Mouse (Mus musculus) stomach, postnatal 0 days (tissue): Measurements from ENCODE around the gene Mthfd1. TPM values are rescaled to one million over a fixed set of nuclear protein-coding genes. Genes with fewer than 3 reads are reported as not detected.
A peak's percentile ranks its signal among the peaks of the same experiment; 100 is the strongest.

Experiments
- ATAC-seq: fragments of 200-750 bp; cut with Nextera tagmentation; 2 replicates; pipeline ENCODE4 v1.8.0; 2017; ENCODE audit not compliant: low FRiP score, low TSS enrichment
- DNase-seq: peaks from one replicate; pipeline ENCODE4 v3.0.0-alpha.2; 2016; ENCODE audit warnings: low spot score
- H3K27ac ChIP-seq: fragments of 300-500 bp; sonication (generic); replicated peaks from 2 replicates; pipeline ENCODE4 v1.5.1; 2014; ENCODE audit warnings: mild to moderate bottlenecking, control low read depth
- H3K27me3 ChIP-seq: fragments of 300-500 bp; sonication (generic); 2 replicates; pipeline ENCODE4 v1.6.1; 2014; ENCODE audit warnings: low read length; ENCODE audit not compliant: control insufficient read depth, insufficient read depth
- H3K36me3 ChIP-seq: fragments of 300-500 bp; sonication (generic); 2 replicates; pipeline ENCODE4 v1.6.1; 2014; ENCODE audit warnings: low read length, mixed read lengths; ENCODE audit not compliant: control insufficient read depth, insufficient read depth
- H3K4me1 ChIP-seq: fragments of 300-500 bp; sonication (generic); replicated peaks from 2 replicates; pipeline ENCODE4 v1.6.1; 2014; ENCODE audit warnings: antibody characterized with exemption; ENCODE audit not compliant: control insufficient read depth, insufficient read depth
- H3K4me2 ChIP-seq: fragments of 300-500 bp; sonication (generic); replicated peaks from 2 replicates; pipeline ENCODE4 v1.6.1; 2014; ENCODE audit warnings: low read depth, mild to moderate bottlenecking, control low read depth, moderate library complexity
- H3K4me3 ChIP-seq: fragments of 300-500 bp; sonication (generic); 2 replicates; pipeline ENCODE4 v1.5.1; 2014; ENCODE audit warnings: low read depth, low read length, control low read depth
- H3K9ac ChIP-seq: fragments of 300-500 bp; sonication (generic); 2 replicates; pipeline ENCODE4 v1.6.1; 2014; ENCODE audit warnings: mild to moderate bottlenecking, low read length, control low read depth, mixed read lengths
- H3K9me3 ChIP-seq: fragments of 300-500 bp; sonication (generic); 2 replicates; pipeline ENCODE4 v1.6.1; 2016; ENCODE audit warnings: low read length; ENCODE audit not compliant: control insufficient read depth
- CTCF ChIP-seq: IDR thresholded peaks from 2 replicates; pipeline ENCODE4 v1.5.1; 2016; ENCODE audit warnings: antibody characterized with exemption, low read depth, mild to moderate bottlenecking, moderate library complexity
- EP300 ChIP-seq: optimal IDR thresholded peaks from 2 replicates; pipeline ENCODE3; 2016; ENCODE audit warnings: antibody characterized with exemption
- WGBS: fragments of 180-500 bp; shearing (Covaris S2); extraction: QIAGEN DNeasy Blood & Tissue Kit; methylation state at CpG from one replicate; pipeline ENCODE4 v1.1.7; 2014; 5-methylcytosine and 5-hydroxymethylcytosine counted together
- polyA plus RNA-seq: library from polyadenylated mRNA; unstranded; fragments of >200 nt; fragmentation: Nextera tagmentation; extraction: Ambion mirVana; gene quantifications from 2 replicates; pipeline ENCODE4 v1.2.1, GENCODE M21; 2015

Mthfd1 gene
- polyA plus RNA-seq, 1 experiment from 2014 or later, result 28.9 TPM

GRCm38 (mm10) chr12:76265001-76265400 lies 9.9 kb downstream of the Mthfd1 start:
- no peak for ATAC-seq
- Histone ChIP-seq H3K9me3 (no peaks in the 10 kb centered on the region), H3K9ac (no peak overlapping the region), H3K4me1 (no peaks in the 10 kb centered on the region), H3K4me3 (no peak overlapping the region), H3K27me3 (no peaks in the 10 kb centered on the region), H3K4me2 (no peak overlapping the region), H3K27ac (no peak overlapping the region), H3K36me3 (no peaks in the 10 kb centered on the region)
- TF ChIP-seq EP300, result no peak
- no peak for TF ChIP-seq CTCF
- 80% methylated on average over 6 of the region's 6 CpGs for WGBS
- DNase-seq, result no peak

- no peak overlapping the region for H3K9ac ChIP-seq
- WGBS, result 60% methylated on average over 9 of the region's 9 CpGs
- ATAC-seq (peak; percentile 41), DNase-seq (no peak)
- H3K27ac ChIP-seq, result no peak overlapping the region
- H3K4me1 ChIP-seq, result no peaks in the 10 kb centered on the region
- H3K27me3 ChIP-seq, result no peaks in the 10 kb centered on the region
- H3K4me2 ChIP-seq, result no peak overlapping the region
- no peak overlapping the region for H3K4me3 ChIP-seq
- no peaks in the 10 kb centered on the region for H3K36me3 ChIP-seq
- H3K9me3 ChIP-seq, result no peaks in the 10 kb centered on the region
- TF ChIP-seq CTCF (peak; percentile 90), EP300 (no peak)
These were observed 11.8 kb downstream of the Mthfd1 start for GRCm38 (mm10) chr12:76266875-76267274.

- Histone ChIP-seq H3K27ac (no peak overlapping the region), H3K4me2 (no peak overlapping the region), H3K36me3 (no peaks in the 10 kb centered on the region), H3K9me3 (no peaks in the 10 kb centered on the region), H3K4me1 (no peaks in the 10 kb centered on the region), H3K4me3 (no peak overlapping the region), H3K27me3 (no peaks in the 10 kb centered on the region), H3K9ac (no peak overlapping the region)
- ATAC-seq (no peak), DNase-seq (no peak)
- 79% methylated on average over 10 of the region's 10 CpGs for WGBS
- TF ChIP-seq EP300 (no peak), CTCF (no peak)
These were observed 13.6 kb downstream of the Mthfd1 start for GRCm38 (mm10) chr12:76268686-76269085.

- no peaks in the 10 kb centered on the region for H3K9me3 ChIP-seq
- DNase-seq (no peak), ATAC-seq (no peak)
- TF ChIP-seq CTCF (no peak), EP300 (no peak)
- 74% methylated on average over 7 of the region's 7 CpGs for WGBS
- H3K27ac ChIP-seq, result no peak overlapping the region
- no peak overlapping the region for H3K4me3 ChIP-seq
- no peaks in the 10 kb centered on the region for H3K36me3 ChIP-seq
- H3K4me2 ChIP-seq, result no peak overlapping the region
- H3K9ac ChIP-seq, result no peak overlapping the region
- no peaks in the 10 kb centered on the region for H3K4me1 ChIP-seq
- H3K27me3 ChIP-seq, result no peaks in the 10 kb centered on the region
These were observed 14.1 kb downstream of the Mthfd1 start for GRCm38 (mm10) chr12:76269196-76269595.

- H3K4me1 ChIP-seq, result no peaks in the 10 kb centered on the region
- TF ChIP-seq EP300 (no peak), CTCF (no peak)
- no peak overlapping the region for H3K27ac ChIP-seq
- no peaks in the 10 kb centered on the region for H3K9me3 ChIP-seq
- no peak overlapping the region for H3K9ac ChIP-seq
- 59% methylated on average over 6 of the region's 6 CpGs for WGBS
- H3K4me3 ChIP-seq, result no peak overlapping the region
- no peaks in the 10 kb centered on the region for H3K36me3 ChIP-seq
- H3K4me2 ChIP-seq, result no peak overlapping the region
- H3K27me3 ChIP-seq, result no peaks in the 10 kb centered on the region
- ATAC-seq (peak; percentile 46; the same call in 1 of the 2 replicates), DNase-seq (peak; percentile 33)
These were observed 16.4 kb downstream of the Mthfd1 start for GRCm38 (mm10) chr12:76271516-76271915.

- Histone ChIP-seq H3K9ac (no peak overlapping the region), H3K36me3 (no peaks in the 10 kb centered on the region), H3K4me1 (no peaks in the 10 kb centered on the region), H3K4me2 (no peak overlapping the region), H3K9me3 (no peaks in the 10 kb centered on the region), H3K4me3 (no peak overlapping the region), H3K27me3 (no peaks in the 10 kb centered on the region), H3K27ac (no peak overlapping the region)
- ATAC-seq, result no peak
- DNase-seq, result no peak
- 86% methylated on average over 10 of the region's 10 CpGs for WGBS
- TF ChIP-seq EP300 (no peak), CTCF (no peak)
These were observed 17.8 kb downstream of the Mthfd1 start for GRCm38 (mm10) chr12:76272610-76273524.
